Mouse (Mus musculus): ENCODE measurements around the gene Scarb1.

DNA sequence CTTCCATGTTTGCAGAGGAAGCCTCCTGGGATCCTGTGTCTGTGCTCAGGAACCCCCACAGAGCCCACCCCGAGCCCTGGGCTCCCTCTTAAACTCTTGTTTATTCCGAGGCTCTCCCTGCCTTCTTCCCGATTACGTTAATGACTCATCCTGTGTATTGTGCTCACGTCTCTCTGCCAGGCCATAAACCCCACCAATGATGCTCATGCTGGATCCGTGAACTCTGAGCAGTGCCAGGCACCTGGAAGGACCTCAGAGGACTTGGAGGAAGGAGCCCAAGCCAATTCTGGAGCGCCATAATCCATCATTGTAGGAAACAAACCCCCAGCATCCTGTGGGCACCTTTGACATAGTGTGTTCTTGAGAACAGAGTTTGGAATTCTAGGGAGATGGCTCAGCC lies 31.7 kb downstream of the Scarb1 start:
- peak; percentile 57 for TF ChIP-seq EP300 (IDR thresholded peaks at IDR 0.05)
- no peak for TF ChIP-seq CTCF (IDR thresholded peaks at IDR 0.05)

Measured in lung, postnatal 0 days (tissue).